Mouse (Mus musculus) frontal cortex, postnatal 14 days (tissue): ENCODE measurements around the gene Zfp472.

Source experiments
- DNase-seq, 2 experiments: peaks; one replicate each; pipeline ENCODE4 v3.0.0; 2022; ENCODE audit warnings: low spot score in 2 of 2

Gene Zfp472

DNA sequence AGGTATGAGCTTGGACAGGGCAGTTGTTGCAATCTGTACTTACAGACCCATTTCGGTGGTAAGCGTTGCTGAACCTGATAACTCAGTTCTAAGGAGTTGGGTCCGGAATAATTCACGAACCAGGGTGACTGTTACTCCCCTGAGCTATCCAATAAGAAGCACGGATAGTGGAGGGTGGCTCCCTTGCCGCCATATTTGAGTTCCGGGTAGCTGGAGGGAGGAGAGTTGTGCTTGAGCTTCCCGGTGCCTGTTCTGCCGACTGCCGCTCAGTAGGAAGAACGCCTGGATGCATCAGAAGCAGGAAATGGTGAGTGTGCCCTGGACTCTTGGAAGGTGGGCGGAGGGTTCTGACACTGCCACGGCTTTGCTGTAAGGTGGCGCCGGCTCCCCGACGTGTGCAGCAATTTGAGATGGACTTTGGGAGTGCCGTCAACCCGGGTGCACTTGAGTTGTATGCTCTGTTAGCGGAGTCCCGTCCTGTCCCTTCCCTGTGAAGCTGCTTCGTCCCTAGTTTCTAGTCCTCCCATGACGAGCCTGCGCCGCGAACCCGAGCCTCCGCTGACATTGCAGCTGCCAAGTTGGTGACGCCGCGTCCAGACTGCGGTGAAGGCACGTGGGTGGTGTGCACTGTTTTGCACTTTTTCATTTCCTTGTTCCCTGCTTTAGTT is at the start of gene Zfp472:
Gene Zfp472 (plus strand): TSS at position 192 of the 668 bp plus-strand sequence.
- peak; percentile 81 to 88 for DNase-seq

- no peak for DNase-seq
Measured at GRCm38 (mm10) chr17:32916075-32916474, 49.5 kb upstream of the Zfp472 start.

DNA sequence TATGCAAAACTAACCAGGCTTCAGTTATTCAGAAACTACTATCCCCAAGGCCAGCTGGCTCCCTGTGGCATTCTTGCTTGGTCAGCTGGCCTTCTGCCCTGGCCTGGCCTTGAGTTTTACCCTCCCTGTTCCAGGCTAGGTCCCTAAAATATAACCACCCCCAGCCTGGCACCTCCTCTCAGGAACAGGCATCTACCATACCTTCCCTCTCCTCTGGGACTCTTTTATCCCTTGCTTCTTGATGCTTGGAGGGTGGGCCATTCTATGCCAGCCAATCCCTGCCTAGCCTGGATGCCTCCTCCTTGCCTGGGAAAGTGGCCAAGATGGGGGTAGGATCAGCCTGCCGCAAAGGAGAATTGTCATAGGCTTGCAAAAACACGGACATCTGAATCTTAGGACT is 48.5 kb upstream of the Zfp472 start, which contains the start of gene Cyp4f14:
Gene Cyp4f14 (minus strand): TSS at position 212 of the 400 bp plus-strand sequence.
- DNase-seq: no peak

DNA sequence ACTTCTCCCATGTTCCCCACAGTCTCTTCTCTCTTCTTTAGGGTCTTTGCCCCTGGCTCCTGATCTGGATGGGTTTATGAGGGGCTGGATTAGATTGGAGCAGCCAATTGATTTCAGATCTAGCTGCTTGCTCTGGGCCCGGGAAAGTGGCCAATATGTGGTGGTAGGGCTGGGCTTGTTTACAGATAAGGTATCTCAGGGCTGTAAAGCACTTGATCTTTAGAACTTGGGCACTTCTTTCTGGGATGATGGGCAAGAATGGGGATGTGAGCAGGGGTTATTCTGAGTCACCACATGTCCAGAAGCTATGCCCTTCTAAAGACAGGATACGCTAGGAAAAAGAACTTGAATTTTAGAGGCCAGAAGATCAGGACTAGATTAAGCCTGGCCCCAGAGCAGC is 46.5 kb upstream of the Zfp472 start:
- no peak for DNase-seq

DNA sequence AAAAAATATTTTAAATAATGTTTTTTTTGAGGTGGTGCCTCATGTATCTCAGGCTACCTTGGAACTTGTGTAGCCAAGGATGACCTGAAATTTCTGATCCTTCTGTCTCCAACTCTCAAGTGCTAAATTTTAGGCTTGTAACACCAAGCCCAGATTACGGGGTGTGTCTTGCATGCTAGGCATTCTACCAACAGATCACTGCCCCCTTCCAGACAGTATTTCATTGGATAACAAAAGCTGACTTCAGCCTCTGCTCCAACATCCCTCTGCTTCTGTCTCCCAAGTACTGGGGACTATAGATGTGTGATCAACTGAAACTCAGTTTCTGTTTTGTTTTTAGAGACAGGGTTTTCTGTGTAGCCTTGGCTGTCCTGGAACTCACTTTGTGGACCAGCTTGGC is 41.9 kb upstream of the Zfp472 start:
- DNase-seq: no peak

- peak; percentile 53 to 56 for DNase-seq
Measured at GRCm38 (mm10) chr17:32924658-32925312, 40.8 kb upstream of the Zfp472 start.

- no peak for DNase-seq
Measured at GRCm38 (mm10) chr17:32927803-32928202, 37.8 kb upstream of the Zfp472 start.

- no peak for DNase-seq
Measured at GRCm38 (mm10) chr17:32939831-32940230, 25.8 kb upstream of the Zfp472 start.

- no peak for DNase-seq
Measured at GRCm38 (mm10) chr17:32943661-32944060, 22.0 kb upstream of the Zfp472 start.

DNA sequence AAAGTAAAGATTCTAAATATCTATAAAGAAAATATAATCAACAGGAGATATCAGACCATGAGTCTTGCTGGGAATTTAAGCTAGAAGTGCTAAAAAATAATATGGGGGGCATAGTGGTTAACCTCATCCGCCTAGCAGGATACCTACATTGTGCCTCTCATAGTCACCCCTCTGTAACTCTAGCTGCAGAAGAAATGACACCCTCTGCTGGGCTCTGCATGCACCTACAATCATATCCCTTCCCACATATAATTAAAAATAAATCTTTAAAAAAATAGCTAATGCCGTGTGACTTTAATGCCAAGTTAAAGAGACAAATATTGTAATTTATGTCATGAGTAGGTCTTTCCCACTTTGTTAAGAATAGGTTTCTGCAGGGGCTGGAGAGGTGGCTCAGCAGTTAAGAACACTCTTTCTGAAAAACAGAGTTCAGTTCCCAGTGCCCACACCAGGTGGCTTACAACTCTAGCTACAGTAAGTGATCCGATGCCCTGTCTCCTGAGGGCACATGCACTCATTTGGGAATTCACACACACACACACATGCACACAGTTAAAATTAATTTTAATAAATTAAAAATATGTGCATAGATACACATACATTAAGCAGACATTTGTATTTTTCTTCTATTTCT is 21.1 kb upstream of the Zfp472 start:
- DNase-seq: no peak

DNA sequence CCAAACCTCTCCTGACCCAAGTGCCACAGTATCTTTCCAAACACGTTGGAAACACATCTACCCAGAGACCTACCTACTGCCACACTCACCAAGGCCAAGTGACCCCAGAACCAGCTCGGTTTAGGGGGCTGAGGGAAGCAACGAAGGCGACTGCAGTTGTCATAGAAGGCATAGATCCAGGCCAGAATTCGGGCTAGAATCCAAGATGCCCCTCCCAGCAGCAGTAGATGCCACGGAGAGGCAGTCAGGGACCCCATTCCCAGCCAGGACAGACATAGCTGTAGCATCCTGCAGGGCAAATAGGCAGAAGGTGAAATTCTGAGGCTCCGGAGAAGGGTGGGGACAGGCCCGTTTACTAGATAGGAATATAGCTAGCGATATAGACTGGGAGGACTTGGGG is 18.9 kb upstream of the Zfp472 start:
- no peak for DNase-seq

GRCm38 (mm10) chr17:32947215-32947914 is 18.2 kb upstream of the Zfp472 start, which contains the start of gene Cyp4f13:
Cyp4f13 (minus strand) TSS chr17:32947402.
- DNase-seq: peak; percentile 88 to 90

- no peak for DNase-seq
Measured at GRCm38 (mm10) chr17:32950136-32950535, 15.5 kb upstream of the Zfp472 start.

- DNase-seq: no peak
Measured at GRCm38 (mm10) chr17:32951006-32951405, 14.6 kb upstream of the Zfp472 start.

DNA sequence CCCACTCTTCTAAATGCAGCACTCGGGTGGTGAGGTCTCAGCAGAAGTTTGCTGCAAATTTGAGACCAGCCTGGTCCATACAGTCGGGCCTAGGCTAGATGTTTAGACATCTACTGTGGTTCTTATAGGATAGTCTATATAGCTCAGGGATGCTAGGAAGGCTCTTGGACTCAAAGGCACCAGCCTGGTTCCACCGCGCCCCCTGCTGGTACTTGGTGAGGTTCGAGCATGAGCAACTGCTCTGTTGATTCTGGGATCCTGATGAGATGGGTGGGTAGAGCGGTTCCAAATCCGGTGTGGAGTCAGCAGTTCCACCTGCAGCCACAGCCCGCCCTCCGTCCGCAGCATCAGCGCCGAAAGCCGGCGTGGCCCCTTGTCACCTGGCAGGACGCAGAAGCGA is 14.2 kb upstream of the Zfp472 start:
- DNase-seq: peak; percentile 54 to 83

DNA sequence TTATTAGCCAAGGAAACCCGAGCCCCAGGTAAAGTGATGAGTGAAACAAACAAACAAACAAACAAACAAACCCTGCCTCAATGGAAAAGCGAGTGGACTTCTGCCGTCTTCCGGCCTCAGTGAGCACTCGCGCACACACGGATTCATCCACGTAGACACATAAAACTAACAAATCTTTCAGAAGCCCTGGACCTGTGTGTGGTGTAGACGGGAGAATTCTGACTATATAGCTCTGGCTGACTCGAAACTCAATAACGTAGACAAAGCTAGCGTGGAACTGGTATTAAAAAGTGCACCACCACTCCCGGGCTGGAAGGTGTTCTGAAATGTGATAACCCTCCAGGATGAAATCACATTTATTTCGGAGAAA is 376 bp upstream of the Zfp472 start:
- DNase-seq: no peak

- DNase-seq: no peak
Measured at GRCm38 (mm10) chr17:32981361-32981760, 15.7 kb downstream of the Zfp472 start.

GRCm38 (mm10) chr17:32986301-32986700 is 20.7 kb downstream of the Zfp472 start:
- no peak for DNase-seq

GRCm38 (mm10) chr17:32991965-32992698 is 26.5 kb downstream of the Zfp472 start:
- no peak for DNase-seq

DNA sequence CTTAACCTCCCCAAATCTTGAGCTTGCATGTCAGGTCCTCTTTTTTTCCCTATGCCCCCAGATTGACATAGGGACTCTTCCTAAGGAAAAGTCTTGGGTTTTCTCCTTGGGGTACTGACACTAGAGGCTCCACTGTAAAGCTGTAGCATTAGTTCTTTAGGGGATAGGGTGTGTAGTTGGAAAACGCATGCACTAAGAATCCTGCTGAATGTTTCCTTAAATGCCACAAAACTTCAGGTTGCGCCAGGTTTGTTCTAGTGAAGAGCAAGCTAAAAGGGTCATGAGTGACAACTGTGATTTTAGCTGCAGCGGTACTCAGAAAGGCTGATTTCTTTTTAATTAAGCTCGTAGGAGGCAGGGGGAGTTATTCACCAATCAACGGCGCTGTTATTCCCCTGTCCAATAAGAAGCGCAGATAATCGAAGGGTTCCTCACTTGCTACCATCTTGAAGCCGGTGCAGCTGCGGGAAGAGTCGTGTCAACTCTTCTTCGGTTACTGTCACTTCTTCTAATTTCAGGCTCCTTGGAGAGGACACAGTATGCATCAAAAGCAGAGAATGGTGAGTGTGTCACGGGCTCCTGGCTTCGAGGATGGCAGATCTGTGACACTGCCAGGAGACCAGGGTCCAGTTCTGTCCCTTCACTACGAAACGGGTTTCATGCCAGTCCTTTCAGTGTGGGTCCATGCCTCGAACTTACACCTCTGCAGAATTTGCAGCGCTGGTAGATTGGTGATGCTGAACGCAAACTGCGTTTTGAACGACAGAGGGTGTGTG is 27.3 kb downstream of the Zfp472 start, which contains the start of gene Zfp952:
Gene Zfp952 (plus strand): TSS at position 431 of the 776 bp plus-strand sequence.
- peak; percentile 83 to 86 for DNase-seq

GRCm38 (mm10) chr17:32998492-32998891 is 32.9 kb downstream of the Zfp472 start:
- no peak for DNase-seq
